Mouse (Mus musculus): Measurements from ENCODE around the gene Dnah8. TPM values are rescaled to one million over a fixed set of nuclear protein-coding genes. Genes with fewer than 3 reads are reported as not detected.
A peak's percentile ranks its signal among the peaks of the same experiment; 100 is the strongest.

The Dnah8 gene
- total and polyA plus RNA-seq, 2 experiments from 2014 or later, result 2.1 to 5.0 TPM

DNA sequence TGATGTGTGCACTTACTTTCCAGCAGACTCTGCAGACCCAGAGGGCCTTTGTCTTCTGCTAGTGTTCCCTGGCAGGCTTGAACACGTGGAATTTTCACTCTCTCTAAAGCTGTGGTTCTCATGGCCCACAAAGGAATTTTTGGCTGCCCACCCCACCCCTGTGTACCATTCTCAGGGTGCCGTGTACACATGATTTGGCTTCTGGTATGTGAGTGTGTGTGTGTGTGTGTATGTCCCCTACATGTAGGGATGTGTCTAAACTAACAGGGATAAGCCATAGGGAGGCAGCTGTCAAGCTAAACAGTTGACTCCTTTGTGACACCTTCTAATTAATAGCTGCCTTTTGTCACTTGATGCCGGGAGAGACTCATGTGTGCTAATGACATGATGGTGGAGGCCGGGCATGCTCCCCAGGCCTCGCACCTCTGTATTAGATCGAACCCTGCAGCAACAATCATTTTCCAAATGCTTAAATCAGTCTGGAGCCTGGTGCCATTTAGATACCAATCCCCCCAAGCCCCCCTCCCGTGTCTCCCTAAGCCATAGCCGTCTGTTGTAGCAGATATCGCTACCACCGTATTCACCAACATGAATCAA, 235.9 kb downstream of the Dnah8 start:
- no peak for TF ChIP-seq CTCF (IDR thresholded peaks at IDR 0.05; ENCODE audit: low read depth)
- 0 out of 2 replicates have a peak overlapping the region, but pooled peaks have one; percentile 29 for H3K27ac ChIP-seq (ENCODE audit: low read depth, low read length)
- DNase-seq, result no peak
- ATAC-seq, result peak; percentile 71
- H3K27me3 ChIP-seq (ENCODE audit: insufficient read depth, low read length), result no peaks in the 10 kb centered on the region
- WGBS, result 13% methylated on average over 10 of the region's 10 CpGs
- H3K9ac ChIP-seq, result peak overlapping the region; percentile 22; the same call in 1 of the 2 replicates
- 0 out of 2 replicates have a peak, but pooled peaks cover 4% of the 10 kb centered on the region for H3K4me1 ChIP-seq (ENCODE audit: insufficient read depth)
- H3K4me3 ChIP-seq (ENCODE audit: low read depth, low read length), result no peak overlapping the region
- no peaks in the 10 kb centered on the region for H3K36me3 ChIP-seq (ENCODE audit: insufficient read depth)
- H3K9me3 ChIP-seq (ENCODE audit: low read length), result no peaks in the 10 kb centered on the region
- no peak overlapping the region for H3K4me2 ChIP-seq (ENCODE audit: low read depth)

DNA sequence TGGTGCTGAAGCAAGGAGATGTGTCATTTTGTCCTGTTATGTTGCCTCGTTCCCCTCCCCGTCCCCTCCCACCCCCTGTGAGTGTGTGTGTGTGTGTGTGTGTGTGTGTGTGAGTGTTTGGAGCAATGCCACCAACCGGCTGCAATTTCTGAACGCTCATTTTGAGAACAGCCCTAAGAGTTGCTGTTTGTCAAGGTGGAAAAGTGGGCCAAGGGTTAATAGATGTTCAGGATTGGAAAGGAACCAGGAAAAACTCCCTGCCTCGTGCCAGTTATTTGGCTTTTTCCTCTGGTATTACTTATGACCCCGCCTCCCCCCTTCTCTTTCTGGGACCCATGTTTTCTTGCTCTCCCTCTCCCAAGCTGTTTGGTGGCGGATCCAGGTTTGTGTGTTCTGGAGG, 236.5 kb downstream of the Dnah8 start:
- Histone ChIP-seq H3K36me3 (ENCODE audit: insufficient read depth) (no peaks in the 10 kb centered on the region), H3K27me3 (ENCODE audit: insufficient read depth, low read length) (no peaks in the 10 kb centered on the region), H3K9me3 (ENCODE audit: low read length) (no peaks in the 10 kb centered on the region), H3K4me1 (ENCODE audit: insufficient read depth) (0 out of 2 replicates have a peak, but pooled peaks cover 4% of the 10 kb centered on the region), H3K27ac (ENCODE audit: low read depth, low read length) (no peak overlapping the region), H3K4me3 (ENCODE audit: low read depth, low read length) (no peak overlapping the region), H3K4me2 (ENCODE audit: low read depth) (no peak overlapping the region), H3K9ac (no peak overlapping the region)
- ATAC-seq (no peak; the same call in 1 of the 2 replicates), DNase-seq (peak; percentile 59)
- no peak for TF ChIP-seq CTCF (IDR thresholded peaks at IDR 0.05; ENCODE audit: low read depth)
- 29% methylated on average over 7 of the region's 7 CpGs for WGBS

DNA sequence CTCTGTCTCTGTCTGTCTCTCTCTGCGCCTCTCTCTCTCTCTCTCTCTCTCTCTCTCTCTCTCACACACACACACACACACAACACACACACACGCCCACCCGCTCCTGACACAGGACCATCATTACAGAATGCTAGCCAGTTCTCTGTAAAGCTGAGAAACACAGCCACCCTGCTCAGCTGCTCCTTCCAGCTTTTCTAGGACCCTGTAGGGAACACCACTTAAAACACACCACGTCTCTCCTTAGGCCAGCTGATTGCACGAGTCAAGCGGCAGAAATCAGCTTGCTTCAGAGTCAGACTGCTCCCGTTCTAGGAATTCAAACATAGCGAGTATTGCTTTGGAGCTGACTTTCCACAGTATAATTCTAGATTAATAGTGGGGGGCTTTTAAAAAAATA, 242.1 kb downstream of the Dnah8 start:
- Histone ChIP-seq H3K36me3 (ENCODE audit: insufficient read depth) (no peaks in the 10 kb centered on the region), H3K4me1 (ENCODE audit: insufficient read depth) (no peaks in the 10 kb centered on the region), H3K27ac (ENCODE audit: low read depth, low read length) (no peak overlapping the region), H3K9ac (no peak overlapping the region), H3K9me3 (ENCODE audit: low read length) (no peaks in the 10 kb centered on the region), H3K27me3 (ENCODE audit: insufficient read depth, low read length) (no peaks in the 10 kb centered on the region), H3K4me3 (ENCODE audit: low read depth, low read length) (no peak overlapping the region), H3K4me2 (ENCODE audit: low read depth) (no peak overlapping the region)
- TF ChIP-seq CTCF (IDR thresholded peaks at IDR 0.05; ENCODE audit: low read depth), result no peak
- WGBS, result 48% methylated on average over 8 of the region's 8 CpGs
- DNase-seq, result no peak
- ATAC-seq, result peak; percentile 50; the same call in 1 of the 2 replicates

DNA sequence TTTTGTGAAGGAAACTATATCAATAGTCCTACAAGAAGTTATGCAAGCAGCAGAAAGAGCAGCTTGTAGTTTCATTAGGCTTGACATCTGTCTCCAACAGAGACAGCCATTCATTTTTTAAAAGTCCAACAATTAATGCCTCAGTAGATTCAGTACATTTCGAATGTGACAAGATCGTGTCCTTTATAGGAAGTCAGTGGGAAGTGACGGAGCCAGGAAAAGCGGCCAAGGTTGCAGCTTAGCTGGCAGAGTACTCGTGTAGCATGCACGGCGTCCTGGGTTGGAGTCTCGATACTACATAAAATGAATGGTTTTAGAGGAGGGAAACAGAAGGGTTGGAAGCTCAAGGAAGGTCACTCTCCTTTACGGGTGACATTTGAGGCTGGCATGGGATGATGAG, 242.8 kb downstream of the Dnah8 start:
- DNase-seq, result no peak
- no peak for TF ChIP-seq CTCF (IDR thresholded peaks at IDR 0.05; ENCODE audit: low read depth)
- Histone ChIP-seq H3K4me1 (ENCODE audit: insufficient read depth) (no peaks in the 10 kb centered on the region), H3K36me3 (ENCODE audit: insufficient read depth) (no peaks in the 10 kb centered on the region), H3K4me3 (ENCODE audit: low read depth, low read length) (no peak overlapping the region), H3K27ac (ENCODE audit: low read depth, low read length) (no peak overlapping the region), H3K27me3 (ENCODE audit: insufficient read depth, low read length) (no peaks in the 10 kb centered on the region), H3K4me2 (ENCODE audit: low read depth) (no peak overlapping the region), H3K9me3 (ENCODE audit: low read length) (no peaks in the 10 kb centered on the region), H3K9ac (no peak overlapping the region)
- no peak for ATAC-seq
- 56% methylated on average over 9 of the region's 9 CpGs for WGBS

DNA sequence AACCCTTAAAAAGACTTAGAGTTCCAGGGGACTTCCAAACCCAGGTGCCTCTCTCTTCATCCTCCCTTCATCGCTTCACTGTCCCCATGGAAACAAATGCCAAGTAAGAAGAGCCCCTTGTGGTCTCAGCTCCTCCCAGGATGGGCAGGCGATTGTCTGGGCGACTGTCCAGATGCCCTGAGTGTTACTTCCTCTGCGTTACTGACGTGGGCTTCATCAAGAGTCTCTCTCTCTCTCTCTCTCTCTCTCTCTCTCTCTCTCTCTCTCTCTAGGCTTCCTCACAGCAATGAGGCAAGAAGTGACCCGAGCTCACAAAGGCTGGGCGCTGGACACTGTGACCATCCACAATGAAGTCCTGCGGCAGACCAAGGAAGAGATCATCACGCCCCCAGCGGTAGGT, 246.9 kb downstream of the Dnah8 start:
- Histone ChIP-seq H3K4me1 (ENCODE audit: insufficient read depth) (no peaks in the 10 kb centered on the region), H3K36me3 (ENCODE audit: insufficient read depth) (no peaks in the 10 kb centered on the region), H3K9me3 (ENCODE audit: low read length) (no peaks in the 10 kb centered on the region), H3K27ac (ENCODE audit: low read depth, low read length) (no peak overlapping the region), H3K27me3 (ENCODE audit: insufficient read depth, low read length) (no peaks in the 10 kb centered on the region), H3K9ac (no peak overlapping the region), H3K4me2 (ENCODE audit: low read depth) (no peak overlapping the region), H3K4me3 (ENCODE audit: low read depth, low read length) (no peak overlapping the region)
- no peak for TF ChIP-seq CTCF (IDR thresholded peaks at IDR 0.05; ENCODE audit: low read depth)
- DNase-seq (no peak), ATAC-seq (no peak)
- 27% methylated on average over 10 of the region's 10 CpGs for WGBS

DNA sequence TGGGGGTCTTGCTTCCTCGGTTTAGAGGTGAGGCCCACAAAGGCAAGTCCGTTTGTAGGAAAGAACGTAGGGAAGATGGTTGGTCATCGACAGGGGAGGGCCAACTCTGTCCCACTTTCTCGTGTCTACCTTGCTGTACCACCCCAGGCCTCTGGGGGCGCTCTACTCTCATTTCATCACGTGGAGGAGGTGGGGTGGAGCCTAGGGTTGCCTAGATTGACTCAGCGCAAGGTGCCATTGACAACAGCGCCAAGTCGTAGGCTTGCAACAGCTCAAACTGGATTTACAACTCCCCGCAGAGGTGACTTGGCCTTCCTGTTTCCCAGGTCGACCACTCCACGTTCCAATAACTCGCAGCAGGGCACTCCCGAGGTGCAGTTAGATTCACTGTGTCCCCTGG, 250.1 kb downstream of the Dnah8 start:
- Histone ChIP-seq H3K27me3 (ENCODE audit: insufficient read depth, low read length) (no peaks in the 10 kb centered on the region), H3K27ac (ENCODE audit: low read depth, low read length) (no peak overlapping the region), H3K4me3 (ENCODE audit: low read depth, low read length) (no peak overlapping the region), H3K9ac (no peak overlapping the region), H3K36me3 (ENCODE audit: insufficient read depth) (no peaks in the 10 kb centered on the region), H3K4me2 (ENCODE audit: low read depth) (no peak overlapping the region), H3K4me1 (ENCODE audit: insufficient read depth) (no peaks in the 10 kb centered on the region), H3K9me3 (ENCODE audit: low read length) (no peaks in the 10 kb centered on the region)
- WGBS, result 69% methylated on average over 15 of the region's 15 CpGs
- ATAC-seq (no peak), DNase-seq (no peak)
- TF ChIP-seq CTCF (IDR thresholded peaks at IDR 0.05; ENCODE audit: low read depth), result peak; percentile 32; the same call in 1 of the 2 replicates

DNA sequence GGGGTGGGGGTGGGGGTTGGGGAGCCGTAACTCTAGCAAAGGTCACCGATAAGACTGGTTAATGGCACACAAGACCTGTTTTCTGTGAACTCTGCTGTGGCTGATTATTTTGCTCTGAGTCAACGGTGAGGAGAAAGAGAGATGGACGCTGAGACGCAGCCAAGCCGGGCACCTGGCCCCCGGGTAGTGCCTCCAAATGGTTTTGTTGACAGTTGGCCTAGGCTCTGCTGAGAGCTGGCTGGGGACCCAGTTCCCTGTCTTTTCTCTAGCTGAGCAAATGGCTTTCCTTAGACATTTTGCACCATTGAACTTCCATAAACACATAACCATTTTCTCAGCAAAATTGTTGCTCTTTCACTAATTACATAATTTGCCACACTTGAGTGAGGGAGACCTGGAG, 253.3 kb downstream of the Dnah8 start:
- WGBS, result 62% methylated on average over 7 of the region's 7 CpGs
- Histone ChIP-seq H3K4me1 (ENCODE audit: insufficient read depth) (no peaks in the 10 kb centered on the region), H3K9ac (no peak overlapping the region), H3K4me3 (ENCODE audit: low read depth, low read length) (no peak overlapping the region), H3K27ac (ENCODE audit: low read depth, low read length) (no peak overlapping the region), H3K36me3 (ENCODE audit: insufficient read depth) (no peaks in the 10 kb centered on the region), H3K9me3 (ENCODE audit: low read length) (no peaks in the 10 kb centered on the region), H3K4me2 (ENCODE audit: low read depth) (no peak overlapping the region), H3K27me3 (ENCODE audit: insufficient read depth, low read length) (no peaks in the 10 kb centered on the region)
- DNase-seq (no peak), ATAC-seq (no peak)
- TF ChIP-seq CTCF (IDR thresholded peaks at IDR 0.05; ENCODE audit: low read depth), result no peak

Measured in forebrain, postnatal 0 days (tissue).